Mouse (Mus musculus) heart, adult 8-10 months (tissue): ENCODE results near the gene Elof1. TPM values are rescaled to one million over a fixed set of nuclear protein-coding genes. Genes with fewer than 3 reads are reported as not detected.
A peak's percentile ranks its signal among the peaks of the same experiment; 100 is the strongest.
"Not testable (repeated sequence)": the region's sequence is repeated elsewhere in the genome, so short reads cannot be mapped to it uniquely, and the experiment has no call there.

Source experiments
- DNase-seq: peaks from one replicate; pipeline ENCODE4 v3.0.0; 2022; ENCODE audit warnings: low spot score
- total RNA-seq, 4 experiments: library from RNA; stranded (reverse); gene quantifications; 2 replicates each; pipeline ENCODE4 v1.2.4; 2022

Gene Elof1
- 10 to 100 TPM; 34.9 to 42.6 (median 39.3) TPM for total RNA-seq

- peak; percentile 96 for DNase-seq
Measured at GRCm38 (mm10) chr9:22116740-22117426, at the start of gene Elof1. Elof1 (minus strand) TSS chr9:22117172.

- no peak for DNase-seq
Measured at GRCm38 (mm10) chr9:22166686-22167085, 49.7 kb upstream of the Elof1 start.

- no peak for DNase-seq
Measured at GRCm38 (mm10) chr9:22165964-22166363, 49.0 kb upstream of the Elof1 start.

- peak; percentile 7 for DNase-seq
Measured at GRCm38 (mm10) chr9:22164711-22165668, 48.0 kb upstream of the Elof1 start.

- no peak for DNase-seq
Measured at GRCm38 (mm10) chr9:22162912-22163311, 45.9 kb upstream of the Elof1 start.

- no peak for DNase-seq
Measured at GRCm38 (mm10) chr9:22162305-22162704, 45.3 kb upstream of the Elof1 start.

GRCm38 (mm10) chr9:22161299-22161698, 44.3 kb upstream of the Elof1 start:
- no peak for DNase-seq

- no peak for DNase-seq
Measured at GRCm38 (mm10) chr9:22157516-22158265, 40.7 kb upstream of the Elof1 start.

- DNase-seq, result peak; percentile 98
Measured at GRCm38 (mm10) chr9:22156497-22157245, 39.7 kb upstream of the Elof1 start, which contains the start of gene Pigyl. Pigyl (plus strand) TSS chr9:22156846.

- DNase-seq, result peak; percentile 71
Measured at GRCm38 (mm10) chr9:22155614-22156013, 38.6 kb upstream of the Elof1 start.

GRCm38 (mm10) chr9:22153810-22154209, 36.8 kb upstream of the Elof1 start:
- no peak for DNase-seq

GRCm38 (mm10) chr9:22150946-22151345, 34.0 kb upstream of the Elof1 start:
- no peak for DNase-seq

GRCm38 (mm10) chr9:22150249-22150693, 33.3 kb upstream of the Elof1 start:
- not testable (repeated sequence) for DNase-seq

GRCm38 (mm10) chr9:22149426-22150248, 32.7 kb upstream of the Elof1 start:
- DNase-seq, result no peak

- no peak for DNase-seq
Measured at GRCm38 (mm10) chr9:22144304-22144965, 27.5 kb upstream of the Elof1 start.

- DNase-seq, result peak; percentile 74
Measured at GRCm38 (mm10) chr9:22143108-22144037, 26.4 kb upstream of the Elof1 start.

- no peak for DNase-seq
Measured at GRCm38 (mm10) chr9:22139746-22140145, 22.8 kb upstream of the Elof1 start.

- DNase-seq, result no peak
Measured at GRCm38 (mm10) chr9:22138480-22138879, 21.5 kb upstream of the Elof1 start.
